In the genomic region with DNA sequence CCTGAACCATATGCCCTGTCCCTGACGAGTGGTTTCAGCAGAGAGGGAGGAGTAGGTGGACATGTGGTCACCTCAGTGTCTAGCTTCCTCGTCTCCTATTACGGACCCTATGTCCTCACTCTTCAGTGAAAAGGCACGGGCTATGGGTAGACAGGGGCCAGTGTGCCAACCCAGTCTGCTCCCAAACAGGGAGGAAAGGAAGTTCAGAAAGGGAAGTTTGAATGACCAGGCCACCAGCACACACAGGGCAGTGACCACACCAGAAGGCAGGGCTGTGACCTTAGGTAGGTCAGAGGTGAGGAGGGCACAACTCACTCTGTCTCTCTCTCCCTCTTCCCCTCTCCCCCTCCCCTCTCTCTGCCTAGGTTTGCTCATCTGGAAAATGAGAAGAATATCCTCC, we compare ENCODE assay signal across 8 mouse cellular contexts. TPM values are rescaled to one million over a fixed set of nuclear protein-coding genes. Genes with fewer than 3 reads are reported as not detected.
DNase-seq lines count a peak whose midpoint lies in the region; ATAC-seq lines count a peak whose summit lies in the region.

No protein-coding gene starts in this region.

- peak overlapping the region; percentile 72 for H3K4me2 ChIP-seq in embryonic facial prominence, embryonic 15.5 days (replicated peaks)
- peak overlapping the region; percentile 82 for H3K4me2 ChIP-seq in limb, embryonic 12.5 days
- H3K4me2 ChIP-seq in midbrain, embryonic 16.5 days (ENCODE audit: low read length), result peak overlapping the region; percentile 82

- WGBS in embryonic facial prominence, embryonic 15.5 days, result 40% methylated on average over 4 of the region's 4 CpGs
- WGBS in limb, embryonic 12.5 days, result 44% methylated on average over 4 of the region's 4 CpGs
- WGBS in midbrain, embryonic 16.5 days, result 65% methylated on average over 4 of the region's 4 CpGs

- no peak for ATAC-seq in embryonic facial prominence, embryonic 15.5 days (ENCODE audit: insufficient number of reproducible peaks, low FRiP score, low TSS enrichment, low read depth)
- no peak for ATAC-seq in limb, embryonic 12.5 days (ENCODE audit: insufficient number of reproducible peaks, insufficient read depth, low FRiP score, low TSS enrichment, low read depth)
- ATAC-seq in midbrain, embryonic 16.5 days, result peak; percentile 64; the same call in 1 of the 2 replicates

- H3K27ac ChIP-seq in embryonic facial prominence, embryonic 15.5 days (replicated peaks), result no peak overlapping the region
- 0 out of 2 replicates have a peak overlapping the region, but pooled peaks have one; percentile 35 for H3K27ac ChIP-seq in limb, embryonic 12.5 days
- no peak overlapping the region for H3K27ac ChIP-seq in midbrain, embryonic 16.5 days (ENCODE audit: low read length)

- DNase-seq in lung, adult 18-20 months, result peak; percentile 42 to 55
- DNase-seq in lung, postnatal 14 days, result no peak
- no peak for DNase-seq in right cerebral cortex, postnatal 10 days (ENCODE audit: low spot score in 2 of 2)
- no peak for DNase-seq in cerebellum, adult 11-12 months
- no peak for DNase-seq in left cerebral cortex, postnatal 25 days (ENCODE audit: low spot score in 2 of 2)

- intact Hi-C loops in left cerebral cortex, postnatal 25 days (cut with DNase I), result no loop called here

- H3K4me3 ChIP-seq in embryonic facial prominence, embryonic 15.5 days (replicated peaks), result peak overlapping the region; percentile 63
- H3K4me3 ChIP-seq in limb, embryonic 12.5 days (replicated peaks), result peak overlapping the region; percentile 58
- H3K4me3 ChIP-seq in midbrain, embryonic 16.5 days (ENCODE audit: low read depth, low read length), result no peak overlapping the region

- H3K27me3 ChIP-seq in embryonic facial prominence, embryonic 15.5 days, result no peaks in the 10 kb centered on the region
- no peaks in the 10 kb centered on the region for H3K27me3 ChIP-seq in limb, embryonic 12.5 days
- H3K27me3 ChIP-seq in midbrain, embryonic 16.5 days (ENCODE audit: control insufficient read depth, insufficient read depth, low read depth, low read length), result no peaks in the 10 kb centered on the region

- H3K36me3 ChIP-seq in embryonic facial prominence, embryonic 15.5 days, result peaks cover 22% of the 10 kb centered on the region
- H3K36me3 ChIP-seq in limb, embryonic 12.5 days, result peaks cover 22% of the 10 kb centered on the region
- no peaks in the 10 kb centered on the region for H3K36me3 ChIP-seq in midbrain, embryonic 16.5 days (ENCODE audit: control insufficient read depth, insufficient read depth, low read length)

- H3K9me3 ChIP-seq in embryonic facial prominence, embryonic 15.5 days (replicated peaks), result no peaks in the 10 kb centered on the region
- H3K9me3 ChIP-seq in limb, embryonic 12.5 days, result no peaks in the 10 kb centered on the region
- no peaks in the 10 kb centered on the region for H3K9me3 ChIP-seq in midbrain, embryonic 16.5 days (replicated peaks; ENCODE audit: control insufficient read depth, low read length, poor library complexity, severe bottlenecking)

- H3K9ac ChIP-seq in embryonic facial prominence, embryonic 15.5 days, result peak overlapping the region; percentile 48
- H3K9ac ChIP-seq in limb, embryonic 12.5 days (replicated peaks), result peak overlapping the region; percentile 71
- H3K9ac ChIP-seq in midbrain, embryonic 16.5 days (ENCODE audit: low read depth, low read length), result no peak overlapping the region

- peaks cover 25% of the 10 kb centered on the region for H3K4me1 ChIP-seq in embryonic facial prominence, embryonic 15.5 days
- peaks cover 27% of the 10 kb centered on the region for H3K4me1 ChIP-seq in limb, embryonic 12.5 days (replicated peaks)
- peaks cover 6% of the 10 kb centered on the region; the same call in 1 of the 2 replicates for H3K4me1 ChIP-seq in midbrain, embryonic 16.5 days (ENCODE audit: control insufficient read depth, insufficient read depth, low read length)

RNA-seq across cellular contexts. Expression of gene Tpcn2, which starts 0.8 kb away (rescaled TPM):
- 12.2 and 12.3 TPM in 2 replicates for polyA plus RNA-seq in embryonic facial prominence, embryonic 15.5 days (2015; fragmentation: Nextera tagmentation; extraction: Ambion mirVana)
- polyA plus RNA-seq in limb, embryonic 12.5 days (2016; fragmentation: Nextera tagmentation; extraction: Ambion mirVana), result 9.1 and 10.2 TPM in 2 replicates
- polyA plus RNA-seq in midbrain, embryonic 16.5 days (2015; fragmentation: Nextera tagmentation; extraction: Ambion mirVana), result 1.5 and 2.7 TPM in 2 replicates
- 1 to 10 TPM; 4.7 to 4.8 TPM for total RNA-seq in left cerebral cortex, postnatal 25 days (2021)

RNA-seq across cellular contexts. Expression of gene Mrgprf, which starts 17.6 kb away (rescaled TPM):
- polyA plus RNA-seq in embryonic facial prominence, embryonic 15.5 days (2015; fragmentation: Nextera tagmentation; extraction: Ambion mirVana), result 8.1 and 10.1 TPM in 2 replicates
- polyA plus RNA-seq in limb, embryonic 12.5 days (2016; fragmentation: Nextera tagmentation; extraction: Ambion mirVana), result 0.41 TPM in 1 of 2 replicates, not detected in the other
- polyA plus RNA-seq in midbrain, embryonic 16.5 days (2015; fragmentation: Nextera tagmentation; extraction: Ambion mirVana), result 1.9 and 3.8 TPM in 2 replicates
- total RNA-seq in left cerebral cortex, postnatal 25 days (2021), result 1 to 10 TPM; 1.6 to 2.3 TPM

RNA-seq across cellular contexts. Expression of gene Mrgprd, which starts 31.6 kb away (rescaled TPM):
- not detected in 2 replicates for polyA plus RNA-seq in embryonic facial prominence, embryonic 15.5 days (2015; fragmentation: Nextera tagmentation; extraction: Ambion mirVana)
- not detected in 2 replicates for polyA plus RNA-seq in limb, embryonic 12.5 days (2016; fragmentation: Nextera tagmentation; extraction: Ambion mirVana)
- not detected in 2 replicates for polyA plus RNA-seq in midbrain, embryonic 16.5 days (2015; fragmentation: Nextera tagmentation; extraction: Ambion mirVana)
- not detected for total RNA-seq in left cerebral cortex, postnatal 25 days (2021)

Comparison
In these comparisons a context has a peak if more than half of its experiments do, and no peak if none do; other contexts are left out.
1. DNase-seq: peak in lung, adult 18-20 months (2 of 2); none in lung, postnatal 14 days (single experiment), right cerebral cortex, postnatal 10 days (0 of 2), cerebellum, adult 11-12 months (single experiment) and left cerebral cortex, postnatal 25 days (0 of 2).
2. Peak in every context shown above with its lines, with median percentiles within 50 percentile points of each other: H3K4me2 ChIP-seq.